Mouse (Mus musculus) embryonic fibroblast, embryonic 13.5 days (primary cell): ENCODE measurements around the gene Olfr539.

Source experiments
- CTCF ChIP-seq: IDR thresholded peaks from 2 replicates; pipeline ENCODE4 v1.5.1; 2011; ENCODE audit warnings: mild to moderate bottlenecking, control low read depth, low read length, moderate library complexity, borderline replicate concordance; ENCODE audit not compliant: insufficient read depth
- POLR2A ChIP-seq: IDR thresholded peaks from 2 replicates; pipeline ENCODE4 v1.6.1; 2011; ENCODE audit warnings: low read depth, mild to moderate bottlenecking, control low read depth, low read length, moderate library complexity

DNA sequence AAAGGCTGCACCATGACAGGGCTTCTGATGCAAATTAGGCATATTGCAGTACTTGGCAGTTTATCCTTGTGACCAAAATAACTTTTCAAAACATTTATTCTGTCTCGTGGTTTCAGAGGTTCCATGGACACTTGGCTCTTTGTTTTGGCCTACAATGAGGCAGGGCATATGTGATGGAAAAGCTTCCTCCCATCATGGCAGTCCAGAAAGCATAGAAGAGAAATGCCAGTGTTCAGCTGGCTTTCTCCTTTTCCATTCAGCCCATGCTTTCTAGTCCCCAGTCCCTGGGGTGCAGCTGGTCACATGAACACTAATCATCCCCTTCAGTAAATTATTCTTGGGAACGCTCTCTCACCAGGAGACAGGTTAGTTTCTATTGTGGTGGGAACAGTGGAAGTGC is 46.6 kb downstream of the Olfr539 start:
- TF ChIP-seq POLR2A (no peak), CTCF (no peak)
